Mouse (Mus musculus): Measurements from ENCODE around the gene Rps6.

The Rps6 gene

GRCm38 (mm10) chr4:86857113-86858069 lies at the start of gene Rps6:
Gene Rps6, minus strand, starts transcription at chr4:86857412.
- DNase-seq (ENCODE audit: low spot score): peak; percentile 99

- DNase-seq (ENCODE audit: low spot score): no peak
Measured at GRCm38 (mm10) chr4:86905869-86906268, 48.7 kb upstream of the Rps6 start.

GRCm38 (mm10) chr4:86904969-86905368 lies 47.8 kb upstream of the Rps6 start:
- DNase-seq (ENCODE audit: low spot score): no peak

GRCm38 (mm10) chr4:86902351-86902750 lies 45.1 kb upstream of the Rps6 start:
- peak; percentile 21 for DNase-seq (ENCODE audit: low spot score)

- peak; percentile 64 for DNase-seq (ENCODE audit: low spot score)
Measured at GRCm38 (mm10) chr4:86898791-86899474, 41.7 kb upstream of the Rps6 start.

- no peak for DNase-seq (ENCODE audit: low spot score)
Measured at GRCm38 (mm10) chr4:86897411-86897810, 40.2 kb upstream of the Rps6 start.

GRCm38 (mm10) chr4:86887879-86888278 lies 30.7 kb upstream of the Rps6 start:
- DNase-seq (ENCODE audit: low spot score): no peak

GRCm38 (mm10) chr4:86886160-86886878 lies 29.1 kb upstream of the Rps6 start:
- peak; percentile 47 for DNase-seq (ENCODE audit: low spot score)

- DNase-seq (ENCODE audit: low spot score): peak; percentile 20
Measured at GRCm38 (mm10) chr4:86885790-86886159, 28.6 kb upstream of the Rps6 start.

GRCm38 (mm10) chr4:86884945-86885344 lies 27.7 kb upstream of the Rps6 start:
- DNase-seq (ENCODE audit: low spot score): peak; percentile 68

- DNase-seq (ENCODE audit: low spot score): no peak
Measured at GRCm38 (mm10) chr4:86882413-86882812, 25.2 kb upstream of the Rps6 start.

- no peak for DNase-seq (ENCODE audit: low spot score)
Measured at GRCm38 (mm10) chr4:86881178-86881577, 24.0 kb upstream of the Rps6 start.

GRCm38 (mm10) chr4:86879477-86879876 lies 22.3 kb upstream of the Rps6 start:
- no peak for DNase-seq (ENCODE audit: low spot score)

- DNase-seq (ENCODE audit: low spot score): peak; percentile 84
Measured at GRCm38 (mm10) chr4:86874146-86874847, 17.1 kb upstream of the Rps6 start, which contains the start of gene Acer2. Gene Acer2, plus strand, starts transcription at chr4:86874396.

GRCm38 (mm10) chr4:86873072-86873471 lies 15.9 kb upstream of the Rps6 start:
- DNase-seq (ENCODE audit: low spot score): no peak

GRCm38 (mm10) chr4:86871988-86872387 lies 14.8 kb upstream of the Rps6 start:
- no peak for DNase-seq (ENCODE audit: low spot score)

- DNase-seq (ENCODE audit: low spot score): no peak
Measured at GRCm38 (mm10) chr4:86864087-86864486, 6.9 kb upstream of the Rps6 start.

- DNase-seq (ENCODE audit: low spot score): peak; percentile 4
Measured at GRCm38 (mm10) chr4:86858070-86858440, 843 bp upstream of the Rps6 start.

GRCm38 (mm10) chr4:86856304-86857112 lies 704 bp downstream of the Rps6 start:
- peak; percentile 7 for DNase-seq (ENCODE audit: low spot score)

- DNase-seq (ENCODE audit: low spot score): peak; percentile 22
Measured at GRCm38 (mm10) chr4:86852813-86853590, 4.2 kb downstream of the Rps6 start.

Data from embryo, embryonic 10.5 days (tissue).